Mouse (Mus musculus) ovary, postnatal 14 days (tissue): ENCODE data around the gene Tcte2.
"Not testable (repeated sequence)": the region's sequence is repeated elsewhere in the genome, so short reads cannot be mapped to it uniquely, and the experiment has no call there.

ENCODE experiments used
- DNase-seq: peaks from one replicate; pipeline ENCODE4 v3.0.0; 2022; ENCODE audit warnings: low spot score

The Tcte2 gene

DNA sequence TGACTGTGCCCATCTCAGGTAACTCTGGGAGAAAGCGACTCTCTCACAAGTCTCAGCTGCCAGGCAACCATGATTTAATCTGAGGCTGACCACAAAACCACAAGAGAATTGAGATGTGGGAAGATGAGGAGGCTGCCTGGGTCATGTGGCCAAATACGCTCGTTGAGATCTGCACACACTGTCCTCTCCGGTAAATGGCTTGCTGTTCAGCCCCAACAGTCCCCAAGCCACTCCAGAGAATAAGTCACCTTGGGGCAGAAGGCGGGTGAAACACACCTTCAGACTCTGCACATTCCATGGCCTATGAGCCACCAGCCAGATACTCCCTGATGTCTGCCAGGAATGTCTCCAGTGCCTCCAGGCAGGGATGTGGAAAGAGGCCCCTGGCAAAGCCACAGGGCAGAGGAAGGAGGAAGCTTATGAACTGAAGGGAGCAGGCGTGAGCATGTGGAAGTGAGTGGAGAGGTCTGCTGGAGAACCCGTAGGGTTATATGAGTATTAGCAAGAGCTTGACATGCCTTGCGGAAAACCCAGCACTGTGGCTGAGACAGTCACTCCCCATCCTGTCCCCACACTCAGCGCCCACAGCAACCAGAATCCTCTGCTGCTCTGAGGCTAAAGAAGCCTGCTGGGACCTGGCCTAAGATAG, 79.1 kb downstream of the Tcte2 start:
- DNase-seq = no peak

- no peak for DNase-seq
These were observed 79.9 kb downstream of the Tcte2 start for GRCm38 (mm10) chr17:13681686-13682085.

DNA sequence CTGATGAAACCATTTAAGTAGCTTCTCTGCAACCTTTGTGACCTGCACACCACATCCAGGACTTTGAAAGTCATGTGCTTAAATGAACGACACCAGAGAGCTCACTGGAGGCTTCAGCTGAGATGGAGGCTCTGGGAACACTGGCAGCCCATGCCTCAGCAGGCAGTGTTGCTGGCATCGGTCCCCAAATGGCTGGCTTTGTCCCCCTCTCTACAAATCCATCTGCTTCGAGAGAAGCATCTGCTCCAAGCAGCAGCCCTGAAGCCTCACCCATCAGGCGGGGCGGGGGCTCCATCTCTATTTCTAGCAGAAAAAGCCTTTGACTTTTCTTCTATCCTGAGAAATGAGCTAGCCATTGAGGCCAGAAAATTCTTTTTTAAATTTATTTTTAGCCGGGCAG, 80.5 kb downstream of the Tcte2 start:
- DNase-seq = no peak

GRCm38 (mm10) chr17:13680318-13680717, 81.3 kb downstream of the Tcte2 start:
- no peak for DNase-seq

DNA sequence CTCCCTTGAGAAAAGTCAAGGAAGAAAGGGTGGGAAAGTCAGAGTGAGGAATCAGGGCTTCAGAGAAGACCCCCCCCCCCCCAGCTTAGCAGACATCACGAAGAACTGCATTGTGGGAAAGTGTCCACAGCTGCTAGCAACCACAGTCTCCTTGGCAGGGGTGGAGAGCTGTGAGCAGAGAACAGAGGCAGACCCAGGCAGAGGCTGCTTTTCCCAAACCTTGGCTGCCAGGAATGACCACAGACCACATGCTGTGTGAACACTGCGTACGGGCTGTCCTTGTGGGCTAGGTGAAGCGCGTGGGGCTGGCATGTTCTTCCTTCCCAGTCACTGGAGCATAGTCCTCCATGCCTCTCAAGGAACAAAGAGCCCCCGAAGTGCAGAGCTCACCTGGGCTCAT, 81.9 kb downstream of the Tcte2 start:
- no peak for DNase-seq

DNA sequence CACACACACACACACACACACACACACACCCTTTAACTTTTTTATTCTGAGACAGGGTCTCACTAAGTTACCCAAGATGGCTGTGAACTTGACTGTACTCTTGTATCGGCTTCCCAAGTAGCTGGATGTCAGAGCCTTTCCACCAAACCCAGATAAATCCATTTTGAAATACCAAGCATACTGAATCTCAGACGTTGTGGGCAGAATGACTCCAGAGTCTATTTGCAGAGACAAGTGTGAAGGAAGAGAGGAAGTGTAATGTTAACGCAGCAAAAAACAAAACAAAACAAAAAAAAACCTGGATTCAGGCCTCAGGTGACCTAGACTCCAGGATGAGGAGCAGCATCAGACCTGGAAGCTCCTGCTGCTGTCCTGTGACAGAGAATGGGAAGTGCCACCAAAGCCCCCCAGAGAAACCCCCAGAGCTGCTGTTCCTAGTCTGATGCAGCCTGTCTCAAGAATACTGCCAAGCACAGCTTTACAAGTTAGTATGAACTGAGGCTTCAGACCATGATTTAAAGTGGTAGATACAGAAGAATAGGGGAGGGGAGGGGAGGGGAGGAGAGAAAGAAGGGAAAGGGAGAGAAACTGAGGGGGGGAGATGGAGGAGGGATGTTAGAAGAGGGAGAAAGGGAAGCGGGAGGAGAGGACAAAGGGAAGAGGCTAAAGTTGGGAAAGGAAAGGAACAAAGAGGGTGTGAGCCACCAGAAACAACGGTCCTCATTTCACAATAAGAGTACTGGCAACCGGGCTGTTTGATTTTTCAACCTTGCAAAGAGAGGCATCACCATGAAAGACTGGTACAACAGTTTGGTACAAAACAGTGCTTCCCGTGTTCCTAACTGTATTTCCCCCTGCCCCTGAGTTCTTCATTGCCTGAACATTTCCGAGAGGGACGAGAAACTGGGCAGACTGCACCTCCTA, 84.1 kb downstream of the Tcte2 start:
- no peak for DNase-seq

GRCm38 (mm10) chr17:13676099-13676498, 85.5 kb downstream of the Tcte2 start:
- not testable (repeated sequence) for DNase-seq

DNA sequence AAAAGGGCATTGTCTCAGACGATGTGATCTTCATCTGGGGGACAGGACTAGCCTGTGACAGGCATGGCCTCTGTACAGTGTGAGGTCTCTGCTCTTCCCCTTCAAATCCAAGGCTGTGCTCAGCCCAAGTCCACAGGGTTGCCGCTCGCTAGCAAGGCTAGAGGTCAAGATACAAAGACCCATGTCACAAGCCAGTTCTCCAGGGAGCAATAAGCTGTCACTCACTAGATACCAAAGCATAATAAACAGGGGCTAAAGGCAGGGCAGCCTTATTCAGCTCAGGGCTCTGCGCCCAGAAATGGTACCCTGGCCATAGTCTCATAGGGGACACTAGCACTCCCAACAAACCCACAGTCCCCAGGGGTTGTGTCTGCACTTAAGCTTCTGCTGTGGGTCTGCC, 86.0 kb downstream of the Tcte2 start:
- DNase-seq = no peak

GRCm38 (mm10) chr17:13674695-13675306, 86.8 kb downstream of the Tcte2 start:
- DNase-seq = no peak

GRCm38 (mm10) chr17:13671732-13672131, 89.9 kb downstream of the Tcte2 start:
- no peak for DNase-seq

DNA sequence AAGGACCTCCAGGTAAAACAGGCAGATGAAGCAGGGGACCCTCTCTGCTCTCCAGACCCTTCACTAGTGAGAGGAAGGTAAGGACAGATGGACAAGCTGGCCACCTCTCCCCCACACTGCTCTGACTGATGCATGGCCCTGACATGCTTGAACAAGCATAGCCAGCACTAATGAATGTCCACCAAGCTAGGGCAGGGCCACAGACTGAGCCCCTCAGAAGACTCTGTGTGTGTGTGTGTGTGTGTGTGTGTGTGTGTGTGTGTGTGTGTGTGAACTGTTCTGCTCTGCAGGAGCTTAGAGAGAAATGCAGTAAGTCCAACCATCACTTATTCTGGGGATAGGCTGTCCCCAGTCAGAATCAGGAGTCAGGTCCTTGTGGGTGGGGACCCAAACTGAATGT, 91.4 kb downstream of the Tcte2 start:
- no peak for DNase-seq

DNA sequence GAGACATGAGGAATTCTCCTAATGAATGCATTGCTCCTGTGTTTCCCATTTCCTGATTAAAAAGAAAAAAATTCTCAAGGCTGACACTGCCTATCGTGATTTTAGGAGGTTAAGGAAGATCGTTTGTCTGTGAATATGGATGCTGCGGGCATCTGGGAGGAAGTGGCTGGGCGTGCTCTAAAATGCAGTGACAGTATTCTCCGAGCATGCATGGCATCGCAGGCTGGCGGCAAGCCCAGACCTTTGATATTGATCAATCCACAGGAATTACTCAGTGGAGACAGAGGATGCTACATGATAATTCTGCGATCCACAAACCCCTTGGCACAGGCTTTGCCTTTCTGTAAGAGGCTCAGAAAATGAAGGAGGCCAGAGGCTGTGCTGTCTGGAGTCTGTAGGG, 92.4 kb downstream of the Tcte2 start:
- no peak for DNase-seq

GRCm38 (mm10) chr17:13668052-13669015, 93.3 kb downstream of the Tcte2 start:
- no peak for DNase-seq

GRCm38 (mm10) chr17:13667006-13667405, 94.6 kb downstream of the Tcte2 start:
- DNase-seq = no peak

DNA sequence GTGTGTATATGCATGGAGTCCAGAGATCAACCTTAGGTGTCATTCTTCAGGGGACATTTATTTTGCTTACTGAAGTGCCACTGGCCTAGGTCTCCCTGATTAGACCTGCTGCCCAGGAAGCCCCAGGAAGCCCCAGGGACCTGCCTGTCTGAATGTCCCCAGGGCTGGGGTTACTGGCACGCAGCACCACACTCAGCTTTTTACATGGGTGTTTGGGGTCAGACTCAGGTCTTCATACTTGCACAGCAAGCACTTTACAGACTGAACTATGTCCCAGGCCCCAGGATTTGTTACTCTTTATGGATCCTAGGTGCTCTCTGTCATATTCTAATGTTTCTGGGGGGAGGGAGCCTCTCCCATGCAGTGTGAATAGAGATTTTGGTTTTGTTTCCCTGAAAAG, 95.9 kb downstream of the Tcte2 start:
- no peak for DNase-seq

GRCm38 (mm10) chr17:13663386-13664166, 98.0 kb downstream of the Tcte2 start:
- DNase-seq = no peak
